12 mouse cellular contexts compared by ENCODE assay signal in the genomic region with DNA sequence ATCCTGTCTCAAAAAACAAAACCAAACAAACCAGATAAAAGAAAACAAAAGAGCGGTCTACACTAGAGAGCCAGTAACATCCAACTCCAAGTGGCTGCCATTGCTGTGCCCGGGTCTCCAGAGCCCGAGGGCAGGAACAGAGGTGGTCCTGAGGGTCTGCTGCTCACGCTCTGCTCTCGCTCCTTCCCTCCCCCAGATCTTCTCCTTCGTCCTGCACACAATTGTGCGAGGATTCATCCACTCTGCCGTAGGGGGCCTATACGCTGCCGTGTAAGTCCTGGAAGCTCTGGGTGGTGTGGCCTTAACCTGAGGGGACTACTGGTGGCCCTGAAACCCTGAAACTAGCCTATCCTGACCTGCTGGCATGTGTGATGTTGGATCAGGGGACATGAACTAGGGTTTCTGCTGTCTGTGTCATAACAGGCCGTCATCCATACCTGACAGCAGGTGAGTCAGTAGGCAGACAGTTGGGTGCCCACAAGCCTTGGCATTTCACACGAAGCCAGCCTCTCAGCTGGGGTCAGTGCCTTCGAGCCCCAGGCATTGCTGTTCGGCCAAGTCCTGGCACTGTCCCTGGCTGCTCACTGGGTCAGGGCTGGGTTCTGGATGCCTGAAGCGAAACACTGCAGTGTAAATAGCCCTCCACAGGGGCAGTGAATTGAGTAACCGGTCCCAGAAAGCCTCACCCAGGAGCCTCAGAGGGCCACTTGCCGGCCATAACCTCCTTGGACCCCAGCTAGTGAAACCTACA. TPM values are rescaled to one million over a fixed set of nuclear protein-coding genes. Genes with fewer than 3 reads are reported as not detected.
DNase-seq lines count a peak whose midpoint lies in the region; ATAC-seq and TF ChIP-seq lines count a peak whose summit lies in the region.
"Had no signal": no experiment of that assay in that cellular context is flagged by ENCODE, and none has a peak within 500 bp of the region (broad histone marks: within the 10 kb centered on the region; RNA-seq: fewer than 3 reads in every experiment).

No protein-coding gene starts in this region.

- no peak for TF ChIP-seq POLR2A in spleen, adult 2 months (IDR thresholded peaks at IDR 0.05; ENCODE audit: low read depth, low read length)

- no peaks in the 10 kb centered on the region for H3K27me3 ChIP-seq in intestine, embryonic 16.5 days (replicated peaks; ENCODE audit: control insufficient read depth, insufficient read depth, low read length)
- no peaks in the 10 kb centered on the region for H3K27me3 ChIP-seq in intestine, embryonic 15.5 days (replicated peaks)
- no peaks in the 10 kb centered on the region for H3K27me3 ChIP-seq in spleen, adult 2 months (ENCODE audit: control insufficient read depth, insufficient read depth, low read length)
- H3K27me3 ChIP-seq: hindbrain, embryonic 13.5 days had no signal

- 88% methylated on average over 17 of the region's 17 CpGs for WGBS in intestine, embryonic 16.5 days
- 91% methylated on average over 17 of the region's 17 CpGs for WGBS in intestine, embryonic 15.5 days
- WGBS in spleen, adult 2 months: 86% methylated on average over 17 of the region's 17 CpGs

- peaks cover 45% of the 10 kb centered on the region for H3K4me1 ChIP-seq in intestine, embryonic 16.5 days (ENCODE audit: control insufficient read depth, insufficient read depth, low read length)
- H3K4me1 ChIP-seq in intestine, embryonic 15.5 days (replicated peaks): peaks cover 45% of the 10 kb centered on the region
- H3K4me1 ChIP-seq in spleen, adult 2 months (ENCODE audit: control insufficient read depth, insufficient read depth, insufficient read length): peaks cover 12% of the 10 kb centered on the region; the same call in 1 of the 2 replicates

- H3K4me2 ChIP-seq in intestine, embryonic 16.5 days (ENCODE audit: low read depth, low read length): no peak overlapping the region
- no peak overlapping the region for H3K4me2 ChIP-seq in intestine, embryonic 15.5 days (replicated peaks)
- H3K4me2 ChIP-seq: heart, embryonic 11.5 days; hindbrain, embryonic 13.5 days had no signal

- no peak for DNase-seq in spleen, adult 2 months (ENCODE audit: low read depth in 1 of 2, low spot score in 2 of 2)
- DNase-seq in spleen, postnatal 4 days (ENCODE audit: low spot score in 2 of 2): no peak
- DNase-seq in cerebellum, postnatal 25 days: peak; percentile 91
- no peak for DNase-seq in urinary bladder, postnatal 4 days (ENCODE audit: low spot score in 2 of 2)
- no peak for DNase-seq in frontal cortex, postnatal 10 days (ENCODE audit: low spot score in 2 of 2)
- DNase-seq: adrenal gland, adult 8-10 months had no signal

- ATAC-seq in intestine, embryonic 16.5 days: no peak
- ATAC-seq in intestine, embryonic 15.5 days: no peak

- H3K27ac ChIP-seq in intestine, embryonic 16.5 days (ENCODE audit: low read length): peak overlapping the region; percentile 26; the same call in 1 of the 2 replicates
- H3K27ac ChIP-seq in intestine, embryonic 15.5 days: no peak overlapping the region
- peak overlapping the region; percentile 53 for H3K27ac ChIP-seq in spleen, adult 2 months (ENCODE audit: insufficient read depth, low read length)
- H3K27ac ChIP-seq: hindbrain, embryonic 13.5 days had no signal

- H3K36me3 ChIP-seq in intestine, embryonic 16.5 days (ENCODE audit: control insufficient read depth, insufficient read depth, low read length): no peaks in the 10 kb centered on the region
- no peaks in the 10 kb centered on the region for H3K36me3 ChIP-seq in intestine, embryonic 15.5 days
- peaks cover 25% of the 10 kb centered on the region for H3K36me3 ChIP-seq in spleen, adult 2 months (ENCODE audit: control insufficient read depth, insufficient read depth, low read length)

- H3K9ac ChIP-seq in intestine, embryonic 16.5 days (ENCODE audit: low read depth, low read length): no peak overlapping the region
- no peak overlapping the region for H3K9ac ChIP-seq in intestine, embryonic 15.5 days
- H3K9ac ChIP-seq: hindbrain, embryonic 13.5 days had no signal

- H3K9me3 ChIP-seq in intestine, embryonic 16.5 days (ENCODE audit: control insufficient read depth, low read length): no peaks in the 10 kb centered on the region
- H3K9me3 ChIP-seq in intestine, embryonic 15.5 days: no peaks in the 10 kb centered on the region
- H3K9me3 ChIP-seq: hindbrain, embryonic 13.5 days had no signal

- no peak overlapping the region for H3K4me3 ChIP-seq in intestine, embryonic 16.5 days (ENCODE audit: low read length)
- no peak overlapping the region for H3K4me3 ChIP-seq in intestine, embryonic 15.5 days (replicated peaks)
- no peak overlapping the region for H3K4me3 ChIP-seq in spleen, adult 2 months (ENCODE audit: extremely low read depth, insufficient read depth, insufficient read length)
- H3K4me3 ChIP-seq: erythroblast, embryonic 14.5 days; hindbrain, embryonic 13.5 days; layer of hippocampus, adult 2 months had no signal

- TF ChIP-seq CTCF in spleen, adult 2 months (IDR thresholded peaks at IDR 0.05; ENCODE audit: extremely low read depth, insufficient read depth, insufficient read length, insufficient replicate concordance): no peak

RNA-seq across cellular contexts. Expression of a gene that starts 17.3 kb away (rescaled TPM):
- 84.2 and 98.1 TPM in 2 replicates for polyA plus RNA-seq in intestine, embryonic 16.5 days (2015; fragmentation: Nextera tagmentation; extraction: Ambion mirVana)
- polyA plus RNA-seq in intestine, embryonic 15.5 days (2015; fragmentation: Nextera tagmentation; extraction: Ambion mirVana): 92.3 and 102 TPM in 2 replicates
- 51.7 and 54.1 TPM in 2 replicates for polyA plus RNA-seq in spleen, adult 2 months (2012; rRNA removed)

RNA-seq across cellular contexts. Expression of a gene that starts 39.1 kb away (rescaled TPM):
- 22.0 and 27.7 TPM in 2 replicates for polyA plus RNA-seq in intestine, embryonic 16.5 days (2015; fragmentation: Nextera tagmentation; extraction: Ambion mirVana)
- 11.7 and 12.9 TPM in 2 replicates for polyA plus RNA-seq in intestine, embryonic 15.5 days (2015; fragmentation: Nextera tagmentation; extraction: Ambion mirVana)
- 57.3 and 62.8 TPM in 2 replicates for polyA plus RNA-seq in spleen, adult 2 months (2012; rRNA removed)

RNA-seq across cellular contexts. Expression of a gene that starts 57.2 kb away (rescaled TPM):
- 5.6 and 6.0 TPM in 2 replicates for polyA plus RNA-seq in intestine, embryonic 16.5 days (2015; fragmentation: Nextera tagmentation; extraction: Ambion mirVana)
- polyA plus RNA-seq in intestine, embryonic 15.5 days (2015; fragmentation: Nextera tagmentation; extraction: Ambion mirVana): 5.7 TPM in 2 replicates
- 11.5 and 13.5 TPM in 2 replicates for polyA plus RNA-seq in spleen, adult 2 months (2012; rRNA removed)

Comparison
In these comparisons a context has a peak if more than half of its experiments do, and no peak if none do; other contexts are left out.
1. DNase-seq: peak in cerebellum, postnatal 25 days (2 of 2); none in spleen, adult 2 months (0 of 2), spleen, postnatal 4 days (0 of 2), urinary bladder, postnatal 4 days (0 of 2) and frontal cortex, postnatal 10 days (0 of 2).